Mouse (Mus musculus) MEL (cell line): ENCODE results near the gene Rnaseh2c. TPM values are rescaled to one million over a fixed set of nuclear protein-coding genes. Genes with fewer than 3 reads are reported as not detected.

Experiments
- DNase-seq: peaks from one replicate; pipeline ENCODE4 v3.0.0; 2011; ENCODE audit warnings: low read depth, low spot score
- H3K27ac ChIP-seq: 2 replicates; pipeline ENCODE4 v1.5.1; 2012; ENCODE audit warnings: low read depth, mild to moderate bottlenecking, control low read depth, low read length, moderate library complexity; ENCODE audit not compliant: control insufficient read depth
- H3K27me3 ChIP-seq, 2 experiments: fragments of 150-350 bp in 1 of 2; sonication (generic) in 1 of 2; 2 replicates each; pipeline ENCODE4 v1.6.1; 2012; ENCODE audit warnings: low read length in 2 of 2, mild to moderate bottlenecking in 2 of 2, improper control_type of control experiment in 1 of 2, moderate library complexity in 1 of 2; ENCODE audit not compliant: insufficient read depth in 2 of 2, control insufficient read depth in 1 of 2
- H3K36me3 ChIP-seq, 2 experiments: 2 replicates each; pipeline ENCODE4 v1.6.1; 2012 to 2014; ENCODE audit warnings: low read length in 2 of 2, improper control_type of control experiment in 1 of 2, inconsistent platforms in 1 of 2, mild to moderate bottlenecking in 1 of 2; ENCODE audit not compliant: insufficient read depth in 2 of 2, control insufficient read depth in 1 of 2
- H3K4me1 ChIP-seq, 2 experiments: fragments of 150-350 bp in 1 of 2; sonication (generic) in 1 of 2; 2 replicates each; pipeline ENCODE4 v1.6.1; 2012; ENCODE audit warnings: low read length in 2 of 2, improper control_type of control experiment in 1 of 2, mild to moderate bottlenecking in 1 of 2; ENCODE audit not compliant: insufficient read depth in 2 of 2, control insufficient read depth in 1 of 2
- H3K4me3 ChIP-seq, 2 experiments: fragments of 150-350 bp in 1 of 2; sonication (generic) in 1 of 2; 2 replicates each; pipeline ENCODE4 v1.5.1; 2012; ENCODE audit warnings: low read depth in 2 of 2, low read length in 2 of 2, mild to moderate bottlenecking in 2 of 2, moderate library complexity in 2 of 2, control low read depth in 1 of 2, improper control_type of control experiment in 1 of 2; ENCODE audit not compliant: control insufficient read depth in 1 of 2, insufficient read depth in 1 of 2
- H3K79me2 ChIP-seq: 2 replicates; pipeline ENCODE4 v1.6.1; 2012; ENCODE audit warnings: mild to moderate bottlenecking, low read length, moderate library complexity; ENCODE audit not compliant: control insufficient read depth, poor library complexity, insufficient read depth
- H3K9ac ChIP-seq: 2 replicates; pipeline ENCODE4 v1.6.1; 2012; ENCODE audit warnings: low read depth, mild to moderate bottlenecking, control low read depth, low read length, moderate library complexity; ENCODE audit not compliant: control insufficient read depth, poor library complexity, severe bottlenecking
- H3K9me3 ChIP-seq: fragments of 150-350 bp; sonication (generic); replicated peaks from 2 replicates; pipeline ENCODE4 v1.6.1; 2012; ENCODE audit warnings: mild to moderate bottlenecking, low read length, improper control_type of control experiment, moderate library complexity; ENCODE audit not compliant: insufficient read depth
- E2F4 ChIP-seq: IDR thresholded peaks from 2 replicates; pipeline ENCODE4 v1.6.1; 2011; ENCODE audit warnings: low read depth, low read length, improper control_type of control experiment, borderline replicate concordance
- ELF1 ChIP-seq: IDR thresholded peaks from 2 replicates; pipeline ENCODE4 v1.6.1; 2014; ENCODE audit warnings: low read depth, mild to moderate bottlenecking, inconsistent platforms, low read length, improper control_type of control experiment, moderate library complexity
- KAT2A ChIP-seq: conservative IDR thresholded peaks from 2 replicates; pipeline ENCODE4 v1.6.1; 2012; ENCODE audit warnings: low read depth, low read length, improper control_type of control experiment, inconsistent platforms
- MAZ ChIP-seq: IDR thresholded peaks from 2 replicates; pipeline ENCODE4 v1.6.1; 2012; ENCODE audit warnings: low read depth, mild to moderate bottlenecking, inconsistent platforms, low read length, improper control_type of control experiment
- MEF2A ChIP-seq: IDR thresholded peaks from 2 replicates; pipeline ENCODE4 v1.6.1; 2014; ENCODE audit warnings: low read depth, mild to moderate bottlenecking, inconsistent platforms, low read length, improper control_type of control experiment; ENCODE audit not compliant: poor library complexity, insufficient replicate concordance, severe bottlenecking; ENCODE audit errors: extremely low read depth
- POLR2A ChIP-seq, 2 experiments: IDR thresholded peaks; 2 replicates each; pipeline ENCODE4 v1.6.1; 2011 to 2012; ENCODE audit warnings: low read length in 2 of 2, mild to moderate bottlenecking in 2 of 2, control low read depth in 1 of 2, improper control_type of control experiment in 1 of 2, low read depth in 1 of 2, moderate library complexity in 1 of 2; ENCODE audit not compliant: control insufficient read depth in 1 of 2, insufficient read depth in 1 of 2, poor library complexity in 1 of 2
- POLR2AphosphoS5 ChIP-seq: IDR thresholded peaks from 2 replicates; pipeline ENCODE4 v1.6.1; 2012; ENCODE audit warnings: low read depth, borderline replicate concordance, mild to moderate bottlenecking, inconsistent platforms, low read length, moderate library complexity, mixed read lengths
- RAD21 ChIP-seq: IDR thresholded peaks from 2 replicates; pipeline ENCODE4 v1.6.1; 2011; ENCODE audit warnings: mild to moderate bottlenecking, low read depth, low read length, improper control_type of control experiment
- RCOR1 ChIP-seq: IDR thresholded peaks from 2 replicates; pipeline ENCODE4 v1.6.1; 2012; ENCODE audit warnings: low read depth, mild to moderate bottlenecking, inconsistent platforms, low read length, improper control_type of control experiment
- TAL1 ChIP-seq: IDR thresholded peaks from 2 replicates; pipeline ENCODE4 v1.6.1; 2012; ENCODE audit warnings: mild to moderate bottlenecking, inconsistent platforms, low read length, moderate library complexity, mixed read lengths
- UBTF ChIP-seq: IDR thresholded peaks from 2 replicates; pipeline ENCODE4 v1.6.1; 2012; ENCODE audit warnings: low read depth, mild to moderate bottlenecking, inconsistent platforms, low read length, improper control_type of control experiment, moderate library complexity, borderline replicate concordance; ENCODE audit not compliant: insufficient read depth
- USF1 ChIP-seq: IDR thresholded peaks from 2 replicates; pipeline ENCODE4 v1.6.1; 2014; ENCODE audit warnings: low read depth, mild to moderate bottlenecking, inconsistent platforms, low read length, improper control_type of control experiment, moderate library complexity
- ZMIZ1 ChIP-seq: IDR thresholded peaks from 2 replicates; pipeline ENCODE4 v1.6.1; 2012; ENCODE audit warnings: low read depth, mild to moderate bottlenecking, inconsistent platforms, low read length, improper control_type of control experiment, moderate library complexity
- ZNF384 ChIP-seq: IDR thresholded peaks from 2 replicates; pipeline ENCODE4 v1.6.1; 2012; ENCODE audit warnings: low read depth, mild to moderate bottlenecking, inconsistent platforms, low read length, improper control_type of control experiment
- polyA plus RNA-seq, 2 experiments: library from polyadenylated mRNA; stranded (reverse) in 1 of 2; unstranded in 1 of 2; fragments of >175 nt in 1 of 2; fragments of >200 nt in 1 of 2; gene quantifications; 2 replicates each; pipeline versions ENCODE4 v1.2.1 to v1.2.4; 2012; ENCODE audit warnings: low replicate concordance in 2 of 2, low read depth in 1 of 2; ENCODE audit not compliant: insufficient read length in 2 of 2, insufficient read depth in 1 of 2, missing spikeins in 1 of 2
- total RNA-seq: library from RNA; depleted of rRNA; stranded (reverse); fragments of 300-350 nt; gene quantifications from 2 replicates; pipeline ENCODE4 v1.2.3, GENCODE M21; 2012

Rnaseh2c gene
- total and polyA plus RNA-seq, 3 experiments: 109 to 165 TPM; not detected in 1

GRCm38 (mm10) chr19:5607705-5608410 lies 6.2 kb downstream of the Rnaseh2c start:
- TF ChIP-seq RAD21: no peak
- TF ChIP-seq ZMIZ1: peak; percentile 11; the same call in 1 of the 2 replicates
- no peak for TF ChIP-seq E2F4
- TF ChIP-seq POLR2A (IDR thresholded peaks at IDR 0.05; ENCODE audit: control insufficient read depth in 1 of 2, insufficient read depth in 1 of 2, low read depth in 1 of 2, low read length in 2 of 2, poor library complexity in 1 of 2): 0 out of 4 replicates have a peak, but pooled peaks of 1 of the 2 experiments have one; percentile 10
- TF ChIP-seq POLR2AphosphoS5: no peak
- TF ChIP-seq MAZ: no peak
- TF ChIP-seq MEF2A: no peak
- H3K79me2 ChIP-seq: peaks cover 7% of the 10 kb centered on the region
- H3K4me3 ChIP-seq: no peak overlapping the region
- H3K27ac ChIP-seq: no peak overlapping the region
- no peak for DNase-seq
- peaks cover 0 to 26% of the 10 kb centered on the region in 2 experiments; a peak in 2 of 4 replicates for H3K36me3 ChIP-seq
- peaks cover 4 to 27% of the 10 kb centered on the region in 2 experiments for H3K4me1 ChIP-seq
- no peaks in the 10 kb centered on the region for H3K9me3 ChIP-seq
- H3K9ac ChIP-seq: no peak overlapping the region
- no peaks in the 10 kb centered on the region for H3K27me3 ChIP-seq

GRCm38 (mm10) chr19:5608707-5609106 lies 7.0 kb downstream of the Rnaseh2c start:
- TF ChIP-seq TAL1: no peak
- TF ChIP-seq POLR2A (IDR thresholded peaks at IDR 0.05; ENCODE audit: control insufficient read depth in 1 of 2, insufficient read depth in 1 of 2, low read depth in 1 of 2, low read length in 2 of 2, poor library complexity in 1 of 2): peak in 1 of 2 experiments; percentile 0; a peak in 1 of 4 replicates
- TF ChIP-seq ZNF384: no peak
- TF ChIP-seq ELF1: no peak
- peaks cover 0 to 30% of the 10 kb centered on the region in 2 experiments; a peak in 2 of 4 replicates for H3K36me3 ChIP-seq
- H3K27me3 ChIP-seq: no peaks in the 10 kb centered on the region
- DNase-seq: no peak
- H3K4me1 ChIP-seq: peaks cover 9 to 30% of the 10 kb centered on the region in 2 experiments
- no peak overlapping the region for H3K27ac ChIP-seq
- no peak overlapping the region for H3K4me3 ChIP-seq
- H3K9ac ChIP-seq: no peak overlapping the region
- H3K9me3 ChIP-seq: no peaks in the 10 kb centered on the region
- peaks cover 7% of the 10 kb centered on the region for H3K79me2 ChIP-seq

DNA sequence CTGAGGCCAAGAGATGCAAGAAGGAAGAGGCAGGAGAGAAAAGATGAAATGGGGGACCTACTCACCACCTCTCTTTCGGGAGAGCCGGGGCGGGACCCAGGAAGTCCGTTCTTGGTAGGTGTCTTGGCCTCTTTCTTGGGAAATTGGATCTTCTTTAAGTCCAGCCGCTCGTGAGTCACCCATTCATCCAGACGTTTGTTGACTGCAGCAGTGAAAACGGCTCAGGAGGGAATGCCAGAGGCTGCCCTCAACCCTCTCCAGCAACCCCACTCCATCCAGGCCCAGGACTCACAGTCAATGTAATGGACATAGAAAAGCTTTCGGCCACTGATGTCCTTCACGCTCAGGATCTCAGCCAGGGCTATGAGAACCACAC lies 7.5 kb downstream of the Rnaseh2c start:
- no peak for TF ChIP-seq POLR2AphosphoS5
- no peak for TF ChIP-seq KAT2A
- TF ChIP-seq RAD21: no peak
- no peak for TF ChIP-seq USF1
- TF ChIP-seq UBTF: no peak
- TF ChIP-seq RCOR1: no peak
- H3K4me1 ChIP-seq: peaks cover 11 to 33% of the 10 kb centered on the region in 2 experiments

More for the DNA sequence above, 7.5 kb downstream of the Rnaseh2c start:
- DNase-seq: no peak
- Histone ChIP-seq H3K27me3 (no peaks in the 10 kb centered on the region), H3K27ac (no peak overlapping the region; the same call in 1 of the 2 replicates), H3K9me3 (no peaks in the 10 kb centered on the region), H3K79me2 (peaks cover 7% of the 10 kb centered on the region), H3K4me3 (peak overlapping the region; percentile 89 to 93), H3K9ac (peak overlapping the region; percentile 54), H3K36me3 (peaks cover 0 to 34% of the 10 kb centered on the region in 2 experiments; a peak in 2 of 4 replicates)
